Mouse (Mus musculus) cortical plate, adult 2 months (tissue): ENCODE measurements around the gene Nfib.

Experiments used
- CTCF ChIP-seq: fragments of 200-500 bp; IDR thresholded peaks from 2 replicates; pipeline ENCODE4 v1.5.1; 2011; ENCODE audit warnings: mild to moderate bottlenecking, control low read depth, low read length; ENCODE audit not compliant: insufficient read depth; ENCODE audit errors: extremely low read depth
- POLR2A ChIP-seq: fragments of 200-500 bp; IDR thresholded peaks from 2 replicates; pipeline ENCODE4 v1.6.1; 2011; ENCODE audit warnings: mild to moderate bottlenecking, low read length, control low read depth; ENCODE audit not compliant: insufficient read depth; ENCODE audit errors: extremely low read depth

DNA sequence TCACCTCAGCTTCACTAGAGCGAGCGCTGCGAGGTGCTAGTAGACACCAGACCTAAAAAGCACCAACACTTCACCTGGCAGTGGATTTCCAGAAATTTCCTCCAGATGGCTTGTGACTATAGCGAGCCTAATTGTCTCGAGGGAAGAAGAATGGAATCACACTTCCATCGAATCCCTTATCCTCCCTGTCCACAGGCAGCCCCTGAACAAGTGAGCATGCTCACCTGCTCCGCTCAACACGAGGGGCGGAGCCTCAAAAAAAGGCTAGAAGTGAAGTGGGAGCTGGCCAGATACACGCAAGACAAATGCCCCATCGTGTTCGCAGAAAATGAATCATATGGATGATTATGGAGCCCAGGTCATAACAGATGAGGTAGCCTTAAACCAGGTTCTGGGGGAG lies 6.9 kb downstream of the Nfib start:
- TF ChIP-seq CTCF, result no peak
- no peak for TF ChIP-seq POLR2A
